Mouse (Mus musculus) retina, postnatal 7 days (tissue): ENCODE results near the gene H2-K1.

ENCODE experiments used
- DNase-seq: peaks from one replicate; pipeline ENCODE4 v3.0.0-alpha.2; 2012; ENCODE audit warnings: low read depth, low spot score

The H2-K1 gene

GRCm38 (mm10) chr17:33982136-33982535 is 18.0 kb downstream of the H2-K1 start:
- peak; percentile 45 for DNase-seq

- peak; percentile 88 for DNase-seq
Observed at GRCm38 (mm10) chr17:33981192-33981909, 18.8 kb downstream of the H2-K1 start.

- DNase-seq = no peak
Observed at GRCm38 (mm10) chr17:33980181-33981035, 19.7 kb downstream of the H2-K1 start.

- no peak for DNase-seq
Observed at GRCm38 (mm10) chr17:33979512-33980050, 20.6 kb downstream of the H2-K1 start.

- DNase-seq = peak; percentile 63
Observed at GRCm38 (mm10) chr17:33978631-33979031, 21.5 kb downstream of the H2-K1 start.

GRCm38 (mm10) chr17:33977861-33978557 is 22.1 kb downstream of the H2-K1 start:
- no peak for DNase-seq

GRCm38 (mm10) chr17:33973572-33973971 is 26.6 kb downstream of the H2-K1 start:
- no peak for DNase-seq

GRCm38 (mm10) chr17:33972691-33973090 is 27.5 kb downstream of the H2-K1 start:
- DNase-seq = no peak

GRCm38 (mm10) chr17:33969394-33969793 is 30.8 kb downstream of the H2-K1 start:
- DNase-seq = no peak

- peak; percentile 63 for DNase-seq
Observed at GRCm38 (mm10) chr17:33968927-33969326, 31.2 kb downstream of the H2-K1 start.

- peak; percentile 82 for DNase-seq
Observed at GRCm38 (mm10) chr17:33968489-33968888, 31.7 kb downstream of the H2-K1 start.

- no peak for DNase-seq
Observed at GRCm38 (mm10) chr17:33965846-33966550, 34.1 kb downstream of the H2-K1 start.

GRCm38 (mm10) chr17:33965082-33965845 is 34.9 kb downstream of the H2-K1 start:
- DNase-seq = no peak

GRCm38 (mm10) chr17:33962876-33963275 is 37.3 kb downstream of the H2-K1 start:
- no peak for DNase-seq

- DNase-seq = no peak
Observed at GRCm38 (mm10) chr17:33959948-33960347, 40.2 kb downstream of the H2-K1 start.

GRCm38 (mm10) chr17:33959135-33959534 is 41.0 kb downstream of the H2-K1 start:
- DNase-seq = no peak

GRCm38 (mm10) chr17:33958451-33958850 is 41.7 kb downstream of the H2-K1 start:
- no peak for DNase-seq

- no peak for DNase-seq
Observed at GRCm38 (mm10) chr17:33957493-33957892, 42.7 kb downstream of the H2-K1 start.

GRCm38 (mm10) chr17:33956336-33956735 is 43.8 kb downstream of the H2-K1 start:
- no peak for DNase-seq

- DNase-seq = peak; percentile 98
Observed at GRCm38 (mm10) chr17:33955555-33956214, 44.5 kb downstream of the H2-K1 start, which contains the start of the genes Vps52 and Rps18. TSS of gene Vps52 (plus strand) at chr17:33955812. TSS of gene Rps18 (minus strand) at chr17:33956001.
